ENCODE assay signal across 9 mouse cellular contexts in genomic region chr12:108960225-108960624, GRCm38 (mm10).
DNase-seq lines count a peak whose midpoint lies in the region; ATAC-seq lines count a peak whose summit lies in the region.
"Had no signal": no experiment of that assay in that cellular context is flagged by ENCODE, and none has a peak within 500 bp of the region (broad histone marks: within the 10 kb centered on the region; RNA-seq: fewer than 3 reads in every experiment).

No protein-coding gene starts in this region.

- no peaks in the 10 kb centered on the region for H3K36me3 ChIP-seq in embryonic facial prominence, embryonic 14.5 days (ENCODE audit: control insufficient read depth, insufficient read depth, low read length)

- H3K27ac ChIP-seq in embryonic facial prominence, embryonic 14.5 days (replicated peaks; ENCODE audit: low read depth, low read length) = no peak overlapping the region

- intact Hi-C loops in heart, postnatal 10 days (cut with DNase I) = no loop called here

- H3K4me1 ChIP-seq in embryonic facial prominence, embryonic 14.5 days (ENCODE audit: control insufficient read depth, insufficient read depth, low read length) = peaks cover 26% of the 10 kb centered on the region

- 36% methylated on average over 10 of the region's 10 CpGs for WGBS in embryonic facial prominence, embryonic 14.5 days

- ATAC-seq in embryonic facial prominence, embryonic 14.5 days (ENCODE audit: low read depth) = peak; percentile 6; the same call in 1 of the 2 replicates
- no peak for ATAC-seq in megakaryocyte, adult 5-6 weeks (ENCODE audit: poor library complexity, severe bottlenecking)
- ATAC-seq in erythroid progenitor cell, adult 5-6 weeks (replicated peaks; ENCODE audit: low FRiP score, poor library complexity, severe bottlenecking) = no peak

- H3K4me2 ChIP-seq in embryonic facial prominence, embryonic 14.5 days (ENCODE audit: low read depth, low read length) = no peak overlapping the region

- no peak overlapping the region for H3K9ac ChIP-seq in embryonic facial prominence, embryonic 14.5 days (ENCODE audit: low read depth, low read length)

- H3K9me3 ChIP-seq in embryonic facial prominence, embryonic 14.5 days (ENCODE audit: control insufficient read depth, low read length) = no peaks in the 10 kb centered on the region

- peaks cover 6% of the 10 kb centered on the region; the same call in 1 of the 2 replicates for H3K27me3 ChIP-seq in embryonic facial prominence, embryonic 14.5 days (replicated peaks; ENCODE audit: control insufficient read depth, insufficient read depth, low read length)

- peak; percentile 42 for DNase-seq in urinary bladder, postnatal 14 days (ENCODE audit: low spot score)
- DNase-seq in urinary bladder, postnatal 25 days (ENCODE audit: low spot score) = no peak
- DNase-seq in embryonic facial prominence, embryonic 14.5 days (ENCODE audit: low spot score) = peak; percentile 37
- DNase-seq in heart, postnatal 10 days = peak; percentile 90 to 91
- peak; percentile 56 to 80 for DNase-seq in layer of hippocampus, postnatal 14 days (ENCODE audit: low spot score in 2 of 2)
- peak; percentile 47 for DNase-seq in ovary, postnatal 36 days (ENCODE audit: low spot score)

- no peak overlapping the region for H3K4me3 ChIP-seq in embryonic facial prominence, embryonic 14.5 days (ENCODE audit: low read depth, low read length)
- H3K4me3 ChIP-seq: myocyte had no signal
